Mouse (Mus musculus): Measurements from ENCODE around the gene Larp4. TPM values are rescaled to one million over a fixed set of nuclear protein-coding genes. Genes with fewer than 3 reads are reported as not detected.

The Larp4 gene
- polyA plus RNA-seq, 1 experiment from 2014 or later, result 49.3 TPM

DNA sequence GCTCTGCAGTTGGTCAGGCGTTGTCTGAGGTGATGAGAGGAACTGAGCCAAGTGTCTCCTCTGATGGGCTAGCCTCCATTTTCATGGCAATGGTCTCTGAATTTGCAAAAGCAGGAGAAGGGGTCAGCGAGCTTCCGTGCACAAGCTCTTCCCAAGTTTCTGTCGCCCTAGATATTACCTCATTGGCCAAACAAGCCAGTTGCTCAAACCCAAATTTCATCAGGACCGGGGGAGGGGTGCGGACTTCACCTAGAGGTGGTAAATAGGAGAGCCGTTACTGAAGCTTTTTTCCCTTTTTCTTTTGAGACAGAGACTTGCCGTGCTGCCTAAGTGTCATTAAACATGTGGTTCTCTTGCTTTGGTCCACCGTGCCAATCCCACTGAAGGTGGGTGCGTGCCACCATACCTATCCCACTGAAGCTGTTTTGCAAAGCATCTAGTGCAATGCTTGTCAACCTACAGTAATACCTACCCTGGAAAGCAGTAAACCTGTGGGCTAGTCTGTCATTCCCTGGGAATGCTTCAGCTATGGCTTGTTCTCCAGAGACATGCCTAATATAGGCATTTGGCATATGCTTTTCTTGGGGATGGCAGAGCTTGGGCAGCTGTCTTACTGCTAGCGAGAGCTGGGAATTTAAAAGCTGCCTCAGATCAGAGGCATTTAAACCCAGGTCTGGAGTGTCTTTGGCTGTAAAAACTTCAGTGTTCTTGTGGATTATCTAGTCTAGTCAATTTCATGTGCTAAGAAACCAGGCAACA is 55.4 kb downstream of the Larp4 start:
- ATAC-seq (ENCODE audit: low FRiP score, low TSS enrichment), result no peak
- Histone ChIP-seq H3K4me1 (ENCODE audit: control insufficient read depth, insufficient read depth, low read length) (no peaks in the 10 kb centered on the region), H3K9ac (ENCODE audit: low read depth, low read length) (no peak overlapping the region), H3K27ac (ENCODE audit: low read depth, low read length) (no peak overlapping the region), H3K9me3 (ENCODE audit: control insufficient read depth, low read length) (no peaks in the 10 kb centered on the region; the same call in 1 of the 2 replicates), H3K4me3 (ENCODE audit: low read length) (no peak overlapping the region), H3K27me3 (ENCODE audit: control insufficient read depth, insufficient read depth, low read length) (no peaks in the 10 kb centered on the region), H3K4me2 (replicated peaks; ENCODE audit: low read depth, low read length) (no peak overlapping the region), H3K36me3 (ENCODE audit: control insufficient read depth, insufficient read depth, low read length) (no peaks in the 10 kb centered on the region)
- 69% methylated on average over 11 of the region's 11 CpGs for WGBS

GRCm38 (mm10) chr15:100028133-100028532 is 58.3 kb downstream of the Larp4 start:
- ATAC-seq (ENCODE audit: low FRiP score, low TSS enrichment), result no peak
- 78% methylated on average over 2 of the region's 2 CpGs for WGBS
- no peaks in the 10 kb centered on the region for H3K36me3 ChIP-seq (ENCODE audit: control insufficient read depth, insufficient read depth, low read length)
- no peaks in the 10 kb centered on the region for H3K4me1 ChIP-seq (ENCODE audit: control insufficient read depth, insufficient read depth, low read length)
- no peaks in the 10 kb centered on the region for H3K9me3 ChIP-seq (ENCODE audit: control insufficient read depth, low read length)
- H3K4me2 ChIP-seq (replicated peaks; ENCODE audit: low read depth, low read length), result no peak overlapping the region
- H3K27ac ChIP-seq (ENCODE audit: low read depth, low read length), result no peak overlapping the region
- no peak overlapping the region for H3K9ac ChIP-seq (ENCODE audit: low read depth, low read length)
- H3K27me3 ChIP-seq (ENCODE audit: control insufficient read depth, insufficient read depth, low read length), result no peaks in the 10 kb centered on the region
- no peak overlapping the region for H3K4me3 ChIP-seq (ENCODE audit: low read length)

DNA sequence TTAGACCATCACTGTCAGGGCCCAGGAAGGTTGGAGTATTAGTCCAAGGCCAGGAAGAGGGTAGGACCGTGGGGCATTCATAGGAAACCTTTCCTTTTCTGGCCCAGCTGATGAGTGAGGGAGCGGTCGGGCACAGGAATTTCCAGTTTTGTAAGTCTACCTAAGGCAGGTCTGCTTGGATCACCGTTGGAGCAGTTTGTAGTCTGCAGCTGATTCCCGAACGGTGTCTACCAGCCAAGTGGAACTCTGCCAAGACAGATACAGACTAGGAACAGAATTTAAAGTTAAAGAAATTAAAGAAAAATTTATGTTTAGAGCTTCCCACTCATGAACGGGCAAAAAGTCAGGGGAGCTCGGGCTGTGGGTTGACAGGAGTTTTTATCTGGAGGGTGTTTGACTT is 59.6 kb downstream of the Larp4 start:
- 65% methylated on average over 8 of the region's 8 CpGs for WGBS
- no peaks in the 10 kb centered on the region for H3K36me3 ChIP-seq (ENCODE audit: control insufficient read depth, insufficient read depth, low read length)
- H3K4me2 ChIP-seq (replicated peaks; ENCODE audit: low read depth, low read length), result no peak overlapping the region
- H3K27me3 ChIP-seq (ENCODE audit: control insufficient read depth, insufficient read depth, low read length), result no peaks in the 10 kb centered on the region
- H3K9ac ChIP-seq (ENCODE audit: low read depth, low read length), result no peak overlapping the region
- no peaks in the 10 kb centered on the region for H3K4me1 ChIP-seq (ENCODE audit: control insufficient read depth, insufficient read depth, low read length)
- H3K9me3 ChIP-seq (ENCODE audit: control insufficient read depth, low read length), result no peaks in the 10 kb centered on the region
- no peak overlapping the region for H3K4me3 ChIP-seq (ENCODE audit: low read length)
- ATAC-seq (ENCODE audit: low FRiP score, low TSS enrichment), result no peak
- no peak overlapping the region for H3K27ac ChIP-seq (ENCODE audit: low read depth, low read length)

GRCm38 (mm10) chr15:100029900-100030299 is 60.0 kb downstream of the Larp4 start:
- H3K27me3 ChIP-seq (ENCODE audit: control insufficient read depth, insufficient read depth, low read length), result no peaks in the 10 kb centered on the region
- no peak overlapping the region for H3K4me2 ChIP-seq (replicated peaks; ENCODE audit: low read depth, low read length)
- no peak overlapping the region for H3K27ac ChIP-seq (ENCODE audit: low read depth, low read length)
- no peaks in the 10 kb centered on the region for H3K9me3 ChIP-seq (ENCODE audit: control insufficient read depth, low read length)
- no peaks in the 10 kb centered on the region for H3K36me3 ChIP-seq (ENCODE audit: control insufficient read depth, insufficient read depth, low read length)
- no peaks in the 10 kb centered on the region for H3K4me1 ChIP-seq (ENCODE audit: control insufficient read depth, insufficient read depth, low read length)
- no peak overlapping the region for H3K4me3 ChIP-seq (ENCODE audit: low read length)
- no peak overlapping the region for H3K9ac ChIP-seq (ENCODE audit: low read depth, low read length)
- ATAC-seq (ENCODE audit: low FRiP score, low TSS enrichment), result no peak
- WGBS, result 93% methylated on average over 2 of the region's 2 CpGs

- no peak overlapping the region for H3K4me2 ChIP-seq (replicated peaks; ENCODE audit: low read depth, low read length)
- 89% methylated on average over 3 of the region's 3 CpGs for WGBS
- no peak for ATAC-seq (ENCODE audit: low FRiP score, low TSS enrichment)
- no peaks in the 10 kb centered on the region for H3K36me3 ChIP-seq (ENCODE audit: control insufficient read depth, insufficient read depth, low read length)
- H3K4me3 ChIP-seq (ENCODE audit: low read length), result no peak overlapping the region
- H3K4me1 ChIP-seq (ENCODE audit: control insufficient read depth, insufficient read depth, low read length), result no peaks in the 10 kb centered on the region
- no peaks in the 10 kb centered on the region for H3K27me3 ChIP-seq (ENCODE audit: control insufficient read depth, insufficient read depth, low read length)
- H3K9ac ChIP-seq (ENCODE audit: low read depth, low read length), result no peak overlapping the region
- no peaks in the 10 kb centered on the region for H3K9me3 ChIP-seq (ENCODE audit: control insufficient read depth, low read length)
- no peak overlapping the region for H3K27ac ChIP-seq (ENCODE audit: low read depth, low read length)
These were observed 62.7 kb downstream of the Larp4 start for GRCm38 (mm10) chr15:100032546-100032945.

GRCm38 (mm10) chr15:100038470-100038971 is 68.7 kb downstream of the Larp4 start, which contains the start of gene Dip2b:
Gene Dip2b (plus strand): TSS chr15:100038664.
- H3K9me3 ChIP-seq (ENCODE audit: control insufficient read depth, low read length), result no peaks in the 10 kb centered on the region
- peak; percentile 90 for ATAC-seq (ENCODE audit: low FRiP score, low TSS enrichment)
- no peaks in the 10 kb centered on the region for H3K36me3 ChIP-seq (ENCODE audit: control insufficient read depth, insufficient read depth, low read length)
- H3K4me2 ChIP-seq (replicated peaks; ENCODE audit: low read depth, low read length), result peak within 1 kb of the TSS; percentile 87
- WGBS, result under 1% methylated on average over 41 of the region's 68 CpGs
- H3K4me3 ChIP-seq (ENCODE audit: low read length), result peak within 1 kb of the TSS; percentile 76
- H3K4me1 ChIP-seq (ENCODE audit: control insufficient read depth, insufficient read depth, low read length), result peaks cover 24% of the 10 kb centered on the region
- no peaks in the 10 kb centered on the region for H3K27me3 ChIP-seq (ENCODE audit: control insufficient read depth, insufficient read depth, low read length)
- H3K27ac ChIP-seq (ENCODE audit: low read depth, low read length), result peak within 1 kb of the TSS; percentile 95
- H3K9ac ChIP-seq (ENCODE audit: low read depth, low read length), result peak within 1 kb of the TSS; percentile 94

- no peaks in the 10 kb centered on the region for H3K9me3 ChIP-seq (ENCODE audit: control insufficient read depth, low read length)
- peak overlapping the region; percentile 76 for H3K4me3 ChIP-seq (ENCODE audit: low read length)
- H3K27ac ChIP-seq (ENCODE audit: low read depth, low read length), result peak overlapping the region; percentile 95
- WGBS, result under 1% methylated on average over 34 of the region's 36 CpGs
- H3K27me3 ChIP-seq (ENCODE audit: control insufficient read depth, insufficient read depth, low read length), result no peaks in the 10 kb centered on the region
- H3K4me2 ChIP-seq (replicated peaks; ENCODE audit: low read depth, low read length), result peak overlapping the region; percentile 87
- peak overlapping the region; percentile 94 for H3K9ac ChIP-seq (ENCODE audit: low read depth, low read length)
- peak; percentile 71 for ATAC-seq (ENCODE audit: low FRiP score, low TSS enrichment)
- peaks cover 24% of the 10 kb centered on the region for H3K4me1 ChIP-seq (ENCODE audit: control insufficient read depth, insufficient read depth, low read length)
- no peaks in the 10 kb centered on the region for H3K36me3 ChIP-seq (ENCODE audit: control insufficient read depth, insufficient read depth, low read length)
These were observed 69.3 kb downstream of the Larp4 start for GRCm38 (mm10) chr15:100039001-100039701.

GRCm38 (mm10) chr15:100040541-100041266 is 70.8 kb downstream of the Larp4 start:
- Histone ChIP-seq H3K9ac (ENCODE audit: low read depth, low read length) (peak overlapping the region; percentile 94; the same call in 1 of the 2 replicates), H3K4me1 (ENCODE audit: control insufficient read depth, insufficient read depth, low read length) (peaks cover 31% of the 10 kb centered on the region), H3K4me3 (ENCODE audit: low read length) (peak overlapping the region; percentile 9; the same call in 1 of the 2 replicates), H3K36me3 (ENCODE audit: control insufficient read depth, insufficient read depth, low read length) (no peaks in the 10 kb centered on the region), H3K4me2 (replicated peaks; ENCODE audit: low read depth, low read length) (peak overlapping the region; percentile 87; the same call in 1 of the 2 replicates), H3K9me3 (ENCODE audit: control insufficient read depth, low read length) (no peaks in the 10 kb centered on the region), H3K27me3 (ENCODE audit: control insufficient read depth, insufficient read depth, low read length) (no peaks in the 10 kb centered on the region), H3K27ac (ENCODE audit: low read depth, low read length) (no peak overlapping the region)
- 42% methylated on average over 14 of the region's 14 CpGs for WGBS
- ATAC-seq (ENCODE audit: low FRiP score, low TSS enrichment), result no peak
